Mouse (Mus musculus) spleen, adult 12 weeks (tissue): ENCODE results near the gene Mamstr.

Source experiments
- DNase-seq: peaks from one replicate; pipeline ENCODE4 v3.0.0; 2022; ENCODE audit warnings: low spot score

Mamstr gene

GRCm38 (mm10) chr7:45693921-45694591, 54.3 kb downstream of the Mamstr start, which contains the start of gene Sec1:
Sec1 (minus strand) TSS chr7:45694402.
- DNase-seq, result no peak

- DNase-seq, result no peak
Measured at GRCm38 (mm10) chr7:45695098-45695497, 55.3 kb downstream of the Mamstr start.
